Mouse (Mus musculus): ENCODE data around the gene Rdh5. TPM values are rescaled to one million over a fixed set of nuclear protein-coding genes. Genes with fewer than 3 reads are reported as not detected.

The Rdh5 gene
- polyA plus RNA-seq, 1 experiment: 12.7 TPM

DNA sequence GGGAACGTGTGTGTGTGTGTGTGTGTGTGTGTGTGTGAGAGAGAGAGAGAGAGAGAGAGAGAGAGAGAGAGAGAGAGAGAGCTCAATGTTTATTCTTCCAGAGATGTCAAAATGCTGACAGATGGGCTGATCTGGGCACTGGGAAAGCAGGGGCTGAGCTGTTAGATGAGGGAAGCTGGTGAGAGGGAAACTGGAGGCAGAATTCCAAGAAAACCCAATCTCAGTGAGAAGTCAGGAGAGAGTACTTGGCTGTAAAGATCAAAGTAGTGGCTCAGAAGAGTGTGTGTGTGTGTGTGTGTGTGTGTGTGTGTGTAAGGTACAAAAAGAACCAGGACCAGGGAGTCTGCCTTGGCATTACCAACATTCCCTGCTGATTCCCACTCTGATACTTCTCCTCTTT, 25.2 kb downstream of the Rdh5 start:
- Histone ChIP-seq H3K4me3 (ENCODE audit: insufficient read depth, low read length) (no peak overlapping the region), H3K4me1 (ENCODE audit: control insufficient read depth, insufficient read depth, low read length) (no peaks in the 10 kb centered on the region), H3K27ac (ENCODE audit: insufficient read depth, low read length) (no peak overlapping the region)
- TF ChIP-seq POLR2A (IDR thresholded peaks at IDR 0.05; ENCODE audit: extremely low read depth, insufficient read depth, low read length): no peak
- no peak for TF ChIP-seq CTCF (IDR thresholded peaks at IDR 0.05; ENCODE audit: extremely low read depth, insufficient read depth, low read length)

- Histone ChIP-seq H3K4me1 (ENCODE audit: control insufficient read depth, insufficient read depth, low read length) (no peaks in the 10 kb centered on the region), H3K4me3 (ENCODE audit: insufficient read depth, low read length) (no peak overlapping the region), H3K27ac (ENCODE audit: insufficient read depth, low read length) (no peak overlapping the region)
- TF ChIP-seq CTCF (IDR thresholded peaks at IDR 0.05; ENCODE audit: extremely low read depth, insufficient read depth, low read length) (no peak), POLR2A (IDR thresholded peaks at IDR 0.05; ENCODE audit: extremely low read depth, insufficient read depth, low read length) (no peak)
Observed at GRCm38 (mm10) chr10:128896807-128897206, 25.9 kb downstream of the Rdh5 start.

DNA sequence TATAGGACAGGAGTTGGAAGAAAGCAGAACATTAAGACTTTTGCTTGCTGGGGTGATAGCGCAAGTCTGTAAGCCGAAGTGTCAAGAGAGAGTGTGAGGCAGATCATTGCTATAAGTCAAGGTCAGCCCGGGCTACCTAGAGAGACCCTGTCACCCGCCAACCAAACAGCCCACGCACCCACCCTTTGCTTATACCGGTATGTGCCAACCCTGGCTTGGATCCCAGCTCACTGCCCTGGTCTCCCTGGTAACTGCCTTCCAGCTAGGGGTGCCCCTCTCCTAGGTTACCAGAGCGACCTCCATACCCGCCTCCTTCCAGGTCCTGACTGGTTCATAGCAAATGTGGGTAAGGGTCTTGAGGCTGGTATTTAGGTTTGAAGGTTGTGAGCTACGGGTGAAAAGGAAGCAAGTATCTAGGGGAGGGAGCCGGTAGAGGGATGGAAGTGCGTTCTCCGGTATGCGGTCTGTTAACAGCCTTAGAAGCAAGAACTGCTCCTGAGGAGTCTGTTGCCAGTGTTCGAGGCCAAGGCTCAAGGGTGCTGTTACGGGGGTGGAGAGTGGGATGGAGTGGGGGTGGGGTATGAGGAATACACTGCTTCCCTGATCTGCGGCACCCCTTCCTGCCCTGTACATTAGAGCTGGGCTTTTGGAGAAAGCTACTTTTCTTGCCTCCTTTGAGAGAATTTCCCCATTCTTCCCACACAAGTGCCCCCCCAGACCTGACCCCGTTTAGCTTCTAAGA, 26.6 kb downstream of the Rdh5 start:
- TF ChIP-seq CTCF (IDR thresholded peaks at IDR 0.05; ENCODE audit: extremely low read depth, insufficient read depth, low read length) (no peak), POLR2A (IDR thresholded peaks at IDR 0.05; ENCODE audit: extremely low read depth, insufficient read depth, low read length) (no peak)
- H3K4me1 ChIP-seq (ENCODE audit: control insufficient read depth, insufficient read depth, low read length): no peaks in the 10 kb centered on the region
- no peak overlapping the region for H3K27ac ChIP-seq (ENCODE audit: insufficient read depth, low read length)
- H3K4me3 ChIP-seq (ENCODE audit: insufficient read depth, low read length): no peak overlapping the region

DNA sequence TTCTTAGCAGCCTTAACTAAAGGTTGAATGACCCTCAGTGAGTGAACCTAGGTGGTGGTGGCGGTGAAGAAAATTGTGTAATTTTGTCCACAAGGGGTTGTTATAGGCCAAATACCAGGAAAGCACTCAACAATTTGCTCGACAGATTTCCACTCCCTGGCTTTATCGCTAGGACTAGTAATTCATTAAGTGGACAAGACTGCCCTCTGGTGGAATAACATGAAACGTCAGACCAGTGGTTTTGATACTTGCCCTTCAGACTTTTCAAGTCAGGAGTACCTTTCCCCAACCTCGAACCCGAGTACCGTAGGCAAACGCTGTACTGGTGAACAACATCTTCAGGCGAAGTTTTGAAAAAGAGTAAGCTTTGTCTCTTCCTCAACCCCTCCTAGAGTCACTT, 27.3 kb downstream of the Rdh5 start:
- H3K4me1 ChIP-seq (ENCODE audit: control insufficient read depth, insufficient read depth, low read length): no peaks in the 10 kb centered on the region
- H3K4me3 ChIP-seq (ENCODE audit: insufficient read depth, low read length): no peak overlapping the region
- TF ChIP-seq POLR2A (IDR thresholded peaks at IDR 0.05; ENCODE audit: extremely low read depth, insufficient read depth, low read length) (no peak), CTCF (IDR thresholded peaks at IDR 0.05; ENCODE audit: extremely low read depth, insufficient read depth, low read length) (peak; percentile 62; the same call in 1 of the 2 replicates)
- H3K27ac ChIP-seq (ENCODE audit: insufficient read depth, low read length): no peak overlapping the region

DNA sequence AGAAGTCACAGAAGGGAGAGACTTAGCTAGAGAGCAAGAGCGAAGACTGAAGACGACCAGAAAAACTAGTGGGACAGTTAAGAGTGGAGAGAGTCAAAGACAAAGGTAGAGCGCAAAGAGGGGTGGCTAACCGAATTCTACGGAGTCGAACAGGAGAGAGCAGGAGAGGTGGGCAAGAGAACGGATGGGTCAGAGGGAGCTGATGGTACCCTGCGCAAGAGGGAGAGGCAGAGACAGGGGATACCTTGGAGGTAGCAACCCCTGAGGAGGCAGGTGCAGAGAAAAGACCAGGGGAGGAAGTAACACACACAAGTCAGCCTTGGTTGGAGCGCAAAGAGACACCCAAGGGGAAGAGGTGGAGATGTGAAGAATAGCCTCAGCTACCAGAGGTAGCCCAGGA, 30.4 kb downstream of the Rdh5 start:
- Histone ChIP-seq H3K27ac (ENCODE audit: insufficient read depth, low read length) (no peak overlapping the region), H3K4me3 (ENCODE audit: insufficient read depth, low read length) (peak overlapping the region; percentile 65), H3K4me1 (ENCODE audit: control insufficient read depth, insufficient read depth, low read length) (no peaks in the 10 kb centered on the region)
- TF ChIP-seq CTCF (IDR thresholded peaks at IDR 0.05; ENCODE audit: extremely low read depth, insufficient read depth, low read length) (no peak), POLR2A (IDR thresholded peaks at IDR 0.05; ENCODE audit: extremely low read depth, insufficient read depth, low read length) (no peak)

DNA sequence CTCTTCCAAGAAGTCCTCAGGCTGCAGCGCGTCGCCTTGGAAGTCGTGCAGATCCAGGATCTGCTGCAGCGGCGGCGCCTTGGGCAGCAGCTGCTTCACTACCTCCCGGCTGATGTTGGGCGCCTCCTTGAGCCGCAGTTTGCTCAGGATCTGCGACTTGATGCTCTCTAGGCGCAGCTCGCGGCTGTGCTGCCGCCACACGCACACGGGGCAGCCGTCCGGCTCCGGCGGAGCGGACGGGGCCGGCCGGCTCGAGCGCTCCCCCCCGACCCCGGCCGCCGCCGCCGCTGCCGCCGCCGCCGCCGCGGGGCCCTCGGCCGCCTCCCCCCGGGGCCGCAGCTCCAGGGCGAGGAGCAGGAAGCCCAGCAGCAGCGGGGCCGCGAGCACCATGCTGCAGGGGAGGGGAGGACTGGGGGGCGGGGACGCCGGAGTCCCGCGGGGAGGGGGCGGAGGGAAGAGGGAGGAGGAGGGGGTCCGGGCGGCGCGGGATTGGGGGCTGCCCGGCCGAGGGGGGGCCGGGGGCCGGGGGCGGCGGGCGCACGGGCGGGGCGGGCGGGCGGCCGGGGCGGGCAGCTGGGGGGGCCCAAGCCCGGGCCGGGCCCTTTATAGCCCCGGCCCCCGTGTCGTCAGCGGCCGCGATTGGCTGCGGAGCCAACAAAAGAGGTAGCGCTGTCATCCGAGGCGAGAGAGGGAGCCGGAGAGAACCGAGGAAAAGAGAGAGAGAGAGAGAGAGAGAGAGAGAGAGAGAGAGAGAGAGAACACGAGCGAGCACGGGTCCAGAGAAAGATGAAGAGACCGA, 31.2 kb downstream of the Rdh5 start, which contains the start of gene Gdf11:
Gene Gdf11, minus strand, starts transcription at position 423 of the 799 bp plus-strand sequence.
- no peaks in the 10 kb centered on the region for H3K4me1 ChIP-seq (ENCODE audit: control insufficient read depth, insufficient read depth, low read length)
- H3K4me3 ChIP-seq (ENCODE audit: insufficient read depth, low read length): peak within 1 kb of the TSS; percentile 65
- no peak within 1 kb of the TSS for H3K27ac ChIP-seq (ENCODE audit: insufficient read depth, low read length)
- TF ChIP-seq CTCF (IDR thresholded peaks at IDR 0.05; ENCODE audit: extremely low read depth, insufficient read depth, low read length) (no peak), POLR2A (IDR thresholded peaks at IDR 0.05; ENCODE audit: extremely low read depth, insufficient read depth, low read length) (no peak)

DNA sequence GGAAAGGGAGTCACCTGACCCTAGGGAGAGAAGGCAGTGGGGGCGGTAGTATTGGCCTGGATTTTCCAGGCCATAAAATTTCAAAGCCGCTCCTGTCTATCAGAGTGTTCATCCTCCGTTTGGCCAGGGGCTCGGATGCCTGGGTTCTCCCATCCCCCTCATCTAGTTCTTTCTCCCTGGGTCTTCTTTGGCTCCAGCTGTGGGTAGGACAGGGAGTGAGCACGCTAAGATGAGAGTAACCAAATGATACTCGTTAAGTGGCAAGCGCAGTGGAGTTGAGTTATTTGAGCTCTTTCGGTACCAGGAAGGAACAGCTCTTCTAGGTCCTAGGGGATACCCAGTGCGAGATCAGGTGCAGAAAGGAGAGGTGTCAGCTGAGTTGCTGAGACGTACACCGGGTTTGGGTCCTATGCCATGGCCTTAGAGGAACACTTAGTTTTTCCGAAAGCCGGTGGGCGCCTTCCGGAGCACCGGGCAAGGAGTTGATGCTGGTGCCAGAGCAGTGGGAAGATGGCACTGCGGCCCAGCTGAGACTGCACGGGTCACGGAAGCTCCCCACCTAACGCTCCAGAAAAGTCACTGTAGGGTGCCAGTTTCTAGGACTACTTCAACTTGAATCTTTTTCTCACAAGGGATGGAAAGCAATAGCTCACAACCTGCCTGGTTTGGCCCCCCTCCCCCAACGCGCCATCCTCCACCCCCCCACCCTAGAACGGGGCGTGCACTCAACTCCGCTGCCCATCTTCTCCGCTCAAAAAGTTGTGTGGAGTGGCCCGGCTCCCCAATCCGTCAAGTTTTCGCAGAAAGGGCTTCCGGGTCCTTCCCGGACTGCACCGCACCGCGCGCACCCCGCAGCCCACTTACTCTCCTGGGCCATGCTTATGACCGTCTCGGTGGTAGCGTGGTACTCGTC, 32.0 kb downstream of the Rdh5 start:
- no peak overlapping the region for H3K27ac ChIP-seq (ENCODE audit: insufficient read depth, low read length)
- TF ChIP-seq POLR2A (IDR thresholded peaks at IDR 0.05; ENCODE audit: extremely low read depth, insufficient read depth, low read length): no peak
- H3K4me1 ChIP-seq (ENCODE audit: control insufficient read depth, insufficient read depth, low read length): no peaks in the 10 kb centered on the region
- H3K4me3 ChIP-seq (ENCODE audit: insufficient read depth, low read length): peak overlapping the region; percentile 65

DNA sequence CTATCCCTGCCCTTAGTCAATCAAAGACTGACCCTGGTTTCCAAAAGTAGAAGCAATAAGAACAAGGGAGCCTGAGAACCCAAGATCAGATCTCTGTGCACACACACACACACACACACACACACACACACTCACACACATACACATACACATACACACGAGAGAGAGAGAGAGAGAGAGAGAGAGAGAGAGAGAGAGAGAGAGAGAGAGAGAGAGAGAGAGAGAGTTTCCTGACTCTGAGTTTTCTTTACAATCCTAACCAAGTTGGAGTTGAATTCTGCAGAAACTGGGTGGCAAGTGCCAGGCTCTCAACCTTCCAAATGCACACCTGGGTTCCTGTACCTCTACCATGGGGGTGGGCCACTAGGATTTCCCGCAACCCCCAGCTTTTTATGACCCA, 32.8 kb downstream of the Rdh5 start:
- Histone ChIP-seq H3K4me3 (ENCODE audit: insufficient read depth, low read length) (no peak overlapping the region; the same call in 1 of the 2 replicates), H3K4me1 (ENCODE audit: control insufficient read depth, insufficient read depth, low read length) (no peaks in the 10 kb centered on the region), H3K27ac (ENCODE audit: insufficient read depth, low read length) (no peak overlapping the region)
- TF ChIP-seq CTCF (IDR thresholded peaks at IDR 0.05; ENCODE audit: extremely low read depth, insufficient read depth, low read length) (no peak), POLR2A (IDR thresholded peaks at IDR 0.05; ENCODE audit: extremely low read depth, insufficient read depth, low read length) (no peak)
